Mouse (Mus musculus) E14TG2a.4 (cell line): ENCODE data around the gene Inava.

Experiments
- CTCF ChIP-seq: conservative IDR thresholded peaks from 2 replicates; pipeline ENCODE4 v1.5.1; 2014; ENCODE audit warnings: low read length
- POU5F1 ChIP-seq: IDR thresholded peaks from 2 replicates; pipeline ENCODE4 v1.6.1; 2014; ENCODE audit warnings: low read length, borderline replicate concordance

- no peak for TF ChIP-seq CTCF
- no peak for TF ChIP-seq POU5F1
Observed at GRCm38 (mm10) chr1:136260635-136261238, 26.7 kb upstream of the Inava start, which contains the start of gene Gpr25.
